Mouse (Mus musculus) kidney, adult 2 months (tissue): ENCODE data around the gene Xlr5c.

Source experiments
- CTCF ChIP-seq: fragments of 200-500 bp; conservative IDR thresholded peaks from 2 replicates; pipeline ENCODE4 v1.5.1; 2011; ENCODE audit warnings: low read depth, mild to moderate bottlenecking, control low read depth, low read length, moderate library complexity, mixed read lengths; ENCODE audit not compliant: insufficient read depth, insufficient read length
- POLR2A ChIP-seq: fragments of 200-500 bp; IDR thresholded peaks from one replicate; pipeline ENCODE4 v1.6.1; 2011; ENCODE audit warnings: low read depth, low read length, control low read depth

DNA sequence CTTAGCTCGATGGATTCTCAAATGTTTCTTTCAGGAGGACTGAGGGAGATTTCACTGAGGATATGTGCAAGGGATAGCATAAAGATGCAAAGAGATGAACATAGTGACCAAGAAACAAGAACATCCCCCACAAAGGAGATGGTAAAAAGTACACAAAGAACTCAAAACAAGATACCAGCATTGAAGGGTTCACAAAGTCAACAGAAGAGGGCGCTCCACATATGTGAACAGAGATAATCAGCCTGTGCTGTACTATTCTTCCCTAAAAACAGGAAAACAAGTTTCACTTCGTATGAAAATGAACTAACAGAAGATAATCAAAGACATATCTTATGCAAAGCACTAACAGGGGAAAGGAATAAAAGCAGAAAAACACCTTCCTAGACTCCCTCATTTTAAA lies 19.7 kb upstream of the Xlr5c start:
- TF ChIP-seq CTCF, result no peak
- TF ChIP-seq POLR2A, result no peak
